Mouse (Mus musculus): ENCODE data around the gene Pip4k2c.

- TF ChIP-seq CTCF (IDR thresholded peaks at IDR 0.05; ENCODE audit: borderline replicate concordance, extremely low read depth, insufficient read depth, insufficient read length) = no peak
- TF ChIP-seq POLR2A (IDR thresholded peaks at IDR 0.05; ENCODE audit: borderline replicate concordance, extremely low read depth, insufficient read depth, insufficient read length, poor library complexity, severe bottlenecking) = no peak
These were observed 47.1 kb upstream of the Pip4k2c start for GRCm38 (mm10) chr10:127258489-127258888.
